Mouse (Mus musculus): ENCODE data around the gene Tec.

- TF ChIP-seq MAFK (IDR thresholded peaks at IDR 0.05; ENCODE audit: insufficient read depth, low read depth, low read length) (no peak), ZC3H11A (IDR thresholded peaks at IDR 0.05; ENCODE audit: borderline replicate concordance, low read depth, low read length) (no peak), HCFC1 (IDR thresholded peaks at IDR 0.05; ENCODE audit: borderline replicate concordance, insufficient read depth, low read length) (no peak), ZNF384 (IDR thresholded peaks at IDR 0.05; ENCODE audit: low read depth, low read length) (no peak), CHD2 (IDR thresholded peaks at IDR 0.05; ENCODE audit: low read depth, low read length) (no peak)
These were observed 17.2 kb downstream of the Tec start for GRCm38 (mm10) chr5:72850926-72851673.

Data from ES-E14 (cell line).